Mouse (Mus musculus) stomach, embryonic 15.5 days (tissue): ENCODE measurements around the gene Fam120b. TPM values are rescaled to one million over a fixed set of nuclear protein-coding genes. Genes with fewer than 3 reads are reported as not detected.
A peak's percentile ranks its signal among the peaks of the same experiment; 100 is the strongest.

Experiments
- ATAC-seq: fragments of 200-750 bp; cut with Nextera tagmentation; 2 replicates; pipeline ENCODE4 v1.8.0; 2017; ENCODE audit warnings: low read depth, moderate number of reproducible peaks, moderate TSS enrichment; ENCODE audit not compliant: insufficient read depth, low FRiP score
- H3K27ac ChIP-seq: fragments of 300-500 bp; sonication (generic); 2 replicates; pipeline ENCODE4 v1.5.1; 2015; ENCODE audit warnings: mild to moderate bottlenecking, inconsistent platforms
- H3K27me3 ChIP-seq: fragments of 300-500 bp; sonication (generic); replicated peaks from 2 replicates; pipeline ENCODE4 v1.6.1; 2015; ENCODE audit warnings: inconsistent platforms
- H3K36me3 ChIP-seq: fragments of 300-500 bp; sonication (generic); 2 replicates; pipeline ENCODE4 v1.6.1; 2015; ENCODE audit warnings: inconsistent platforms
- H3K4me1 ChIP-seq: fragments of 300-500 bp; sonication (generic); 2 replicates; pipeline ENCODE4 v1.6.1; 2015; ENCODE audit warnings: inconsistent platforms
- H3K4me2 ChIP-seq: fragments of 300-500 bp; sonication (generic); 2 replicates; pipeline ENCODE4 v1.6.1; 2015; ENCODE audit warnings: mild to moderate bottlenecking, inconsistent platforms
- H3K4me3 ChIP-seq: fragments of 300-500 bp; sonication (generic); replicated peaks from 2 replicates; pipeline ENCODE4 v1.5.1; 2015; ENCODE audit warnings: inconsistent platforms
- H3K9ac ChIP-seq: fragments of 300-500 bp; sonication (generic); 2 replicates; pipeline ENCODE4 v1.6.1; 2015; ENCODE audit warnings: inconsistent platforms
- H3K9me3 ChIP-seq: fragments of 300-500 bp; sonication (generic); 2 replicates; pipeline ENCODE4 v1.6.1; 2016; ENCODE audit warnings: inconsistent platforms
- WGBS: fragments of 180-500 bp; shearing (Covaris S2); methylation state at CpG from one replicate; pipeline ENCODE4 v1.1.7; 2015; 5-methylcytosine and 5-hydroxymethylcytosine counted together
- polyA plus RNA-seq: library from polyadenylated mRNA; unstranded; fragments of >200 nt; fragmentation: Nextera tagmentation; extraction: Ambion mirVana; gene quantifications from 2 replicates; pipeline ENCODE4 v1.2.1, GENCODE M21; 2015

The Fam120b gene
- polyA plus RNA-seq, result 26.3 and 26.8 TPM in 2 replicates

DNA sequence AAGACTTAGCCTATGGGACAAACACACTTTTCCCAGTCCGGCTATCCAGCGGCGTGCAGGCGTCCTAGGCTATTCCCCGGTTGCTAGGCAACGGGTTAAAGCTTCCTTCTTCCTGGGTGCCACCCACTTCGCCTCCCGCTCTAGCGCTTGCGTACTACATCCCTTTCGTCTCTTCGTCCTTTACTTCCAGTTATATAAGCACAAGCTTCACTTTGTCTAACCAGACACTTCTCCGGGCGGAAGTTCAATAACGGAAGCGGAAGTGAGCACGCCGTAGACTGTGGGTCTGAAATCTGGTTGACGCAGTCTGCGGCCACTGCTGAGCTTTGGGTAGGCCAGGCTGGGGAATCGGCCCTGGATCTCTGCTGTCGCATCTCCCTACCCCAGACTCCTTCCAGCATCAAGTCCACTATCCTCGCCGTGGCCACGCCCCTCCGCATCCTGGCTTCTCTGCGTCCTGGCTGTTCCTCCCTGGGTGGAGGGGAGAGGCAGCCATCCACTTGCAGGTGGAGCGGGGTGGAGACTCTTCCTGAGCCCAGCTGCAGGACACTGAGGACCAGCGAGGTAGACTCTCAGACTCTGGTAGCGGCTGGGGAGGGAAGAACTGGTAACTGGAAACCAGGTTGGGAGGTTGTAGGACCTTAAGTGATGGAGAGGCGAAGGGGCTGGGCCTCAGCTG is at the start of gene Fam120b:
Fam120b (plus strand) TSS at position 206 of the 679 bp plus-strand sequence.
- H3K4me2 ChIP-seq, result peak within 1 kb of the TSS; percentile 75
- peak within 1 kb of the TSS; percentile 77 for H3K9ac ChIP-seq
- WGBS, result under 1% methylated on average over 31 of the region's 31 CpGs
- peak within 1 kb of the TSS; percentile 70 for H3K4me3 ChIP-seq
- peaks cover 11% of the 10 kb centered on the region for H3K4me1 ChIP-seq
- H3K27me3 ChIP-seq, result no peaks in the 10 kb centered on the region
- peak within 1 kb of the TSS; percentile 90 for H3K27ac ChIP-seq
- H3K9me3 ChIP-seq, result no peaks in the 10 kb centered on the region
- peak; percentile 93 for ATAC-seq
- no peaks in the 10 kb centered on the region for H3K36me3 ChIP-seq

DNA sequence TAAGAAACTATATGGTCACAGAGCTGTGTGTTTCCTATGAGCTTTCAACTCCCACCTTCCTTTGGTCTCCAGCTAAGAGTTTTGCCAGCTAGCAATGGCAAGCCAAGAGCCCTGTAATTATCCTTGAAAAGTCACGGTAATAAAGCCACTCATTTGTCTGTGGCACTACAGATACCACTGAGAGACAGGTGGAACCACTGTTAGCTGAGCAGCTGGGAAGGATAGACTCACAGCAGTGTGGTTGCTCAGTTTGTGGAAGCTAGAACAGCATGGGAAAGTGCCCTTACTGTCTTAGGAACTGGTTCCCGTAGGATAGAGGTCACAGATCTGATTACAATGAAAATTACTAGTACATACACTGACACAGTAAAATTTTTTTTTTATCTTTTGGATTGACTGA is 45.9 kb upstream of the Fam120b start:
- no peak overlapping the region for H3K27ac ChIP-seq
- 61% methylated on average over 2 of the region's 2 CpGs for WGBS
- no peak overlapping the region for H3K4me2 ChIP-seq
- ATAC-seq, result no peak
- H3K4me1 ChIP-seq, result no peaks in the 10 kb centered on the region
- no peaks in the 10 kb centered on the region for H3K36me3 ChIP-seq
- no peak overlapping the region for H3K4me3 ChIP-seq
- H3K9me3 ChIP-seq, result no peaks in the 10 kb centered on the region
- H3K27me3 ChIP-seq, result no peaks in the 10 kb centered on the region
- no peak overlapping the region for H3K9ac ChIP-seq

DNA sequence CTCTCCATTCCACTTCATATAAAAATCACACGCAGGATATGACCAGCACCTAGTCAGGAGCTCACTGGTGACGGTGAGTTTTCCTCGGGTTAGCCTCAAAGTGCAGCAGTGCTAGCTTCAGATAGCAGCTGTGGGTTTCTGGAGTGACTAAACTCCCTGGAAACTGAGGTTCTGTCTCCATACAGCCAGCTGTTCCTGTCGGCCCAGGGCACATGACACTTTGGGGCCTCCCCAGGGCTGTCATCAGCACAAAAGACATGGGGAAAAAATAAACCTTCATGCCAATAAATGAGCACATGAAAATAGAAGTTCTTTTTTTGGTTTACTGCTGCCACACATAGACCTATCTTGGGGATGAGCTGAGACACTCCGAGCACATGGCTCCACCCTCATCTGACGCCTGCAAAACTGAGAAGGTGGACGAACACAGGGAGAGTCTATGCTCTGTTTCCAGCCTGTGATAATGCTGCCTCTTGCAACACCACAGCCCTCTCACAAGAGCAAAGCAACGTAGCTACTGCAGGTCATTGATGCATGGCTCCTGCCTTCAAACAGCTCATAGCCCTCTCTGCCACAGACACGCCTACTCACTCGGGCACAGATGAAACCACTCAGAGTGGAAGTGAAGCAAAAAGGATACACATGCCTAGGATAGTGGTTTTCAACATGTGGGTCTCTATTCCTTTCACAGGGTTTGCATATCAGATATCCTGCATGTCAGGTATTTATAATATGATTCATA is 43.0 kb upstream of the Fam120b start:
- no peak for ATAC-seq
- H3K36me3 ChIP-seq, result no peaks in the 10 kb centered on the region
- H3K4me1 ChIP-seq, result no peaks in the 10 kb centered on the region
- H3K4me3 ChIP-seq, result no peak overlapping the region
- no peak overlapping the region for H3K27ac ChIP-seq
- WGBS, result 58% methylated on average over 10 of the region's 10 CpGs
- H3K9ac ChIP-seq, result no peak overlapping the region
- no peaks in the 10 kb centered on the region for H3K9me3 ChIP-seq
- no peak overlapping the region for H3K4me2 ChIP-seq
- H3K27me3 ChIP-seq, result no peaks in the 10 kb centered on the region

DNA sequence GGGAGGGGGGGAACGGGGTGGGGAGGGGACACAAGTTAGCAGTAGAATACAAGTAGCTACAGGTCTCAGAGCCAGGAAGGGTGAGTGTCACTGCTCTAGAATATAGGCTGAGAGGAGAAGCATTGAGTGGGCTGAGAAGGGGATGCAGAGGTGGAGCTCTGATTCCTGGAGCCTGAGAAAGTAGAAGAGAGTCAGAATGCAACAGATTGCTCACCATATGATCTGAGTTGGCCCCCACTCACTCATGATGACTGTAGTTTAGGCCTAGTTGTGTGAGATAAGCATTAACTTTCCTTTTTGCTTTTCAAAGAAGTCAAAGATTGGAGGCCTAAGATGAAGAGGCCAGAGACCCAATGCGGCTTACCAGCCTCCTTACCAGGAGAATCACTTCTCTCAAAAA is 42.0 kb upstream of the Fam120b start:
- no peak overlapping the region for H3K27ac ChIP-seq
- no peaks in the 10 kb centered on the region for H3K9me3 ChIP-seq
- H3K4me2 ChIP-seq, result no peak overlapping the region
- WGBS, result 69% methylated on average over 2 of the region's 2 CpGs
- no peaks in the 10 kb centered on the region for H3K36me3 ChIP-seq
- H3K4me1 ChIP-seq, result no peaks in the 10 kb centered on the region
- no peak for ATAC-seq
- no peak overlapping the region for H3K9ac ChIP-seq
- H3K27me3 ChIP-seq, result no peaks in the 10 kb centered on the region
- H3K4me3 ChIP-seq, result no peak overlapping the region

DNA sequence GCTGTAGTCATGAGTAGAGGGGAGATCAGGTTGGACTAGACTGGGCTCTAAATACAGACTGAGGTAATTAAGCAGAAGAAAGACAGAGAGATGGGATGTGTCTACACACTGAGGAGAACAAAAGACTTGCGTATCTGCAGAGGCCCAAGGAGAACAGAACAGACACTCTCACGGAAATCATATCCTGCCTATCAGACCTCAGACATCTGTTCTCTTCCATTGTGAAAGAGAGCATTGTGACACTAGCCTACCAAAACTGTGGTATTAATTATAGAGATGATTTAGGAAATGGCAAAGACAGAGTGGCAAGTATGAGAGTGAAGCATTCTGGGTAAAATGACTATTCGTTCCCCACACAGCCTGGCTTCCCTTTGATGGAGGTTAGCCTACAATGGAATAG is 40.9 kb upstream of the Fam120b start:
- WGBS, result 94% methylated on average over 3 of the region's 3 CpGs
- no peaks in the 10 kb centered on the region for H3K4me1 ChIP-seq
- no peaks in the 10 kb centered on the region for H3K27me3 ChIP-seq
- H3K27ac ChIP-seq, result no peak overlapping the region
- no peak overlapping the region for H3K9ac ChIP-seq
- no peak for ATAC-seq
- H3K4me3 ChIP-seq, result no peak overlapping the region
- no peaks in the 10 kb centered on the region for H3K36me3 ChIP-seq
- H3K9me3 ChIP-seq, result no peaks in the 10 kb centered on the region
- no peak overlapping the region for H3K4me2 ChIP-seq

DNA sequence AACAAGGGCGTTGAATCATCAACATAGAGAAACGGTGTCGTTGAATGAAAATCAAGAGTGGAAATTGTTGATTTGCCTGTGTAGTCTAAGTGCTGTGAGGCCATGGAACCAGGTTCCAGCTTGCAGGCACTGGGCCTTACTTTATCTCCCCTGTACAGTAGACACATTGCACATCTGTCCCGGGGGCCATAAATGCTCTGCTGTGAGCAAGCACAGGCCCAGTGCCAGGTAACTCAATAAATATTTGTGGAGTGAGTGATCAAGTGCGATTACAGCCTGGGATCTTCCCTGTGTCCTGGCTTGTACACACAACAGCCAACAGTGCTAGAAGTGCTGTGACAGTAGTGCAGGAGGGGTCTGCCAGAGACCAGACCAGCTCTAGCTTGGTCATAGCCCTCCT is 39.5 kb upstream of the Fam120b start:
- 56% methylated on average over 5 of the region's 5 CpGs for WGBS
- H3K27ac ChIP-seq, result no peak overlapping the region

DNA sequence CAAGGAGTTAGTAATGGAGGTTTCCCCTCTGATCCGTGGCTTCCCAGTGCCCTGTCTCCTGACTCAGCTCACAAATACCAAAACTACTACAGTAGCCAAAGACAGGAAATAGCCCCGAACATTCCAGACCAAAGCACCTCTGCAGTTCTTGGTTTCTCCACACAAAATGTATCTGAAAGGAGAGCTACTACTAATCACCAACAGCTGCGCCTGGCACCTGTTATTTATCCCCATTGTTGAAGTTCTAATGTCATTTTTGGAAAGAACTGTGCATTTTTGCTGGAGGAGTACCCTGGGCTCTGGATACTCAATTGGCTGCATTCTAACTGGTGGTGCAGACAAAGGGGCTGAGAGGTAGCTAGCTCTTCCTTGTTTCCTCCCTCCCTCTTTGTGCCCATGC is 38.9 kb upstream of the Fam120b start:
- no peak overlapping the region for H3K9ac ChIP-seq
- no peaks in the 10 kb centered on the region for H3K27me3 ChIP-seq
- no peaks in the 10 kb centered on the region for H3K9me3 ChIP-seq
- 68% methylated on average over 3 of the region's 3 CpGs for WGBS
- ATAC-seq, result no peak
- H3K4me1 ChIP-seq, result no peaks in the 10 kb centered on the region
- H3K27ac ChIP-seq, result no peak overlapping the region
- H3K36me3 ChIP-seq, result no peaks in the 10 kb centered on the region
- H3K4me3 ChIP-seq, result no peak overlapping the region
- H3K4me2 ChIP-seq, result no peak overlapping the region

More for the DNA sequence above, 39.5 kb upstream of the Fam120b start:
- no peak; the same call in 1 of the 2 replicates for ATAC-seq
- Histone ChIP-seq H3K36me3 (no peaks in the 10 kb centered on the region), H3K4me3 (no peak overlapping the region), H3K4me1 (no peaks in the 10 kb centered on the region), H3K9me3 (no peaks in the 10 kb centered on the region), H3K27me3 (no peaks in the 10 kb centered on the region), H3K4me2 (no peak overlapping the region), H3K9ac (no peak overlapping the region)

DNA sequence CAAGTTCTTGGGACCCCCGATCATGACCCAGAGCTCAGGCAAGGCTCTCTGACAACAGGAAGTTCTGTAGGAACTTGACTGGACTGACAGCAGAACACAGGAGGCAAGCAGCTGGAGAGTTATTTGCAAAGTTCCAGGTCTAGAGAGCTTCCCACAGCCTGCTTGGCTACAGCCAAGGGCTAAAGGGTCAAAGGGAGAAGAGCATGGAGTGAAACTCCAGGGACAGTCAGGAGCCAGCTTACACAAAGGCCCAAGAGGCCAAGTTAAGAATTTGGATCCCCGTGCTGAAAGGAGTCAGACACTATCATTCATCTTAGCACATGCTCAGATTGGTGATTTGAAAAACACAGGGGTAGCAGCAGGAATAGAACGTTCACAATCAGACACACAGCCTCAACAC is 32.3 kb upstream of the Fam120b start:
- no peak overlapping the region for H3K27ac ChIP-seq
- no peak overlapping the region for H3K4me2 ChIP-seq
- no peaks in the 10 kb centered on the region for H3K36me3 ChIP-seq
- no peaks in the 10 kb centered on the region for H3K9me3 ChIP-seq
- no peaks in the 10 kb centered on the region for H3K4me1 ChIP-seq
- ATAC-seq, result no peak
- H3K27me3 ChIP-seq, result no peaks in the 10 kb centered on the region
- no peak overlapping the region for H3K9ac ChIP-seq
- no peak overlapping the region for H3K4me3 ChIP-seq
- WGBS, result 52% methylated on average over 3 of the region's 3 CpGs

DNA sequence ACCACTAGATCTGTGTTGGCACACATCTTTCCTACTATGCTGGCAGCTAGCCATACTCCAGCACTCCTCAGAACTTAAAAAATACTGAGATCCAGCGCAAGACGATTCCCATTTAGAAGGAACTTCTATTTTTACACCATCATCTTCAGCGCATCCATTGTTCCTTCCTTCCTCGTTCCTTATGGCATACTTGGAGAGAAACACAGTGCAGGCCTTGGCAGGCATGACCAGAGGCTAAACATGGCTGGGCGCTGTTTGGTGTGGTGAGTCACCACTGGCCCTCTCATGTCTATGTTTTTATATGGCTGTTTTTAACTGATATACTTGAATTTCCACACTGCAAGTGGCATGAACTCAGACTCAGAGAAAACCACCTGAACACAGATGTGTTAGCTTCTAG is 30.4 kb upstream of the Fam120b start:
- no peak for ATAC-seq
- no peak overlapping the region for H3K4me3 ChIP-seq

DNA sequence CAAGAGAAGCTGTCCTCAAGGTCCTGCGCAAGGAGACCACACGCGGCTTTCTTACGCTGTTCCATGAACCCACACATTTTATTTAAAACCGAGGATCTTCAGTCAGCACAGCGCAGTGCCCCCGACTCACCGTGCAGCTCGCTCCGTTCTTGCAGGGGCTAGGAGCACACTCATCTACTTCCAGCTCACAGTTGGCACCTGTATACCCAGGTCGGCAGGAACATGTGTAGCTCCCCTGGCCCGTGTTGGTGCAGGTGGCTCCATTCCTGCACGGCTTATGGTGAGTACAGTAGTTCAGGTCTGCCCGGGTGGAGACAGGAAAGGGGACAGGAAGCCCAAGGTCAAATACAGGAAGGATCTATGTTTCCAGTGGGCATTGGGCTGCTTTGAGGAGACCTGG is 25.6 kb upstream of the Fam120b start:
- Histone ChIP-seq H3K4me3 (no peak overlapping the region), H3K4me1 (peaks cover 14% of the 10 kb centered on the region), H3K27me3 (peaks cover 9% of the 10 kb centered on the region; the same call in 1 of the 2 replicates), H3K36me3 (no peaks in the 10 kb centered on the region), H3K9me3 (no peaks in the 10 kb centered on the region), H3K9ac (no peak overlapping the region), H3K4me2 (no peak overlapping the region), H3K27ac (no peak overlapping the region)
- no peak for ATAC-seq
- 89% methylated on average over 14 of the region's 14 CpGs for WGBS

More for the DNA sequence above, 30.4 kb upstream of the Fam120b start:
- no peak overlapping the region for H3K27ac ChIP-seq
- H3K9me3 ChIP-seq, result no peaks in the 10 kb centered on the region
- whole genome bisulfite sequencing, result 60% methylated on average over 5 of the region's 5 CpGs
- no peak overlapping the region for H3K9ac ChIP-seq
- no peaks in the 10 kb centered on the region for H3K36me3 ChIP-seq
- H3K4me1 ChIP-seq, result no peaks in the 10 kb centered on the region
- no peak overlapping the region for H3K4me2 ChIP-seq
- H3K27me3 ChIP-seq, result no peaks in the 10 kb centered on the region

DNA sequence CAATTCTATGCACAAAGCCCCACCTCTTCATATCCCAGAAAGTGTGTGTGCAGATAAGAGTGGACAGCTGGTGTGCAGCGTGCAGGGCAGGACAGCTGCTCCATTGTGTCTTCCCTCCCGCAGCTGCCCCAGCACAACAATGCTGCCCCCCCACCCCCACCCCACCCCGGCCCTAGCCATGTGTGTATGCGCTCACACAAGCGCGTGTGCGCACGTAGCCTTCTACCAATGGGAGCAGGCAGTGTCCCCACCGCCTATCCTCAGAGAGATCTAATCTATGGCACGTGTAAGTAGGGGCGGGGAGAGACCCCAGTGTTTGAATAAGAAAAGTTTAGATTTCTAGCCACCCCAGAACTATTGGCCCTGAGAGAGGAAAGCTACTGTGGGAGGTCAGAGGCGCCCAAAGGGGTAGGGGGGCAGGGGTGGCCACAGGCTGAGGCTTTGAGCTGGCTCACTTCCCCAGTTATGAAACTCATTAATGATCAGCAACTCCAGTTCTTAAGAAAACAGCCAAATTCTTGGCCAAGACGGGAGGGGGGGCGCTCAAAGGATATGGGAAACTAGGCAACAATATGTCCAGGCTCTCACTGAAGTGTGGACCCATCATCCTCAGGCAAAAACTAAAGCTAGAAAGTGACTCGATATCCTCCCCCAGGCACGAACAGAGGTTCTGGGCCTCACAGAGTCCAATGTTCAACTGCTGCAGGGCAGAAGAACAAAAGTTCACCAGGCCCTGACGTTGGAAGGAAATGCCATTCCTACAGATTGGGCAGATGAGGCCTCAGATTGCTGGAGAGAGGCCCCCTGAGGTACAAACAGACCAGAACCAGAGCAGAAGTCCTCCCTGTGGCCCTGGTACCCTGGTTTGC is 23.8 kb upstream of the Fam120b start:
- peaks cover 9% of the 10 kb centered on the region; the same call in 1 of the 2 replicates for H3K27me3 ChIP-seq
- peaks cover 20% of the 10 kb centered on the region for H3K4me1 ChIP-seq
- 37% methylated on average over 17 of the region's 17 CpGs for WGBS
- no peak overlapping the region for H3K27ac ChIP-seq
- H3K36me3 ChIP-seq, result no peaks in the 10 kb centered on the region
- 0 out of 2 replicates have a peak, but pooled peaks have one; percentile 28 for ATAC-seq
- H3K4me2 ChIP-seq, result peak overlapping the region; percentile 99
- peak overlapping the region; percentile 63 for H3K4me3 ChIP-seq
- H3K9me3 ChIP-seq, result no peaks in the 10 kb centered on the region
- no peak overlapping the region for H3K9ac ChIP-seq
